Mouse (Mus musculus) bone marrow, adult 2 months (tissue): ENCODE data around the gene Cntnap2.

Source experiments
- CTCF ChIP-seq: fragments of 200-500 bp; IDR thresholded peaks from 2 replicates; pipeline ENCODE4 v1.5.1; 2011; ENCODE audit warnings: low read length, control low read depth; ENCODE audit not compliant: control insufficient read depth, insufficient read depth
- POLR2A ChIP-seq: fragments of 200-500 bp; IDR thresholded peaks from 2 replicates; pipeline ENCODE4 v1.6.1; 2011; ENCODE audit warnings: low read depth, mild to moderate bottlenecking, control low read depth, low read length, borderline replicate concordance; ENCODE audit not compliant: control insufficient read depth

GRCm38 (mm10) chr6:45988051-45988450 lies 928.9 kb downstream of the Cntnap2 start:
- TF ChIP-seq CTCF (no peak), POLR2A (no peak)
